Mouse (Mus musculus): ENCODE measurements around the gene Ccdc180. TPM values are rescaled to one million over a fixed set of nuclear protein-coding genes. Genes with fewer than 3 reads are reported as not detected.

Ccdc180 gene
- polyA plus RNA-seq, 1 experiment from 2014 or later = 0.43 TPM

GRCm38 (mm10) chr4:45869021-45869815 lies 20.9 kb upstream of the Ccdc180 start:
- Histone ChIP-seq H3K36me3 (no peaks in the 10 kb centered on the region), H3K4me1 (replicated peaks) (peaks cover 10% of the 10 kb centered on the region; the same call in 1 of the 2 replicates), H3K9ac (replicated peaks) (0 out of 2 replicates have a peak overlapping the region, but pooled peaks have one; percentile 28), H3K9me3 (no peaks in the 10 kb centered on the region), H3K4me3 (replicated peaks) (no peak overlapping the region), H3K27ac (no peak overlapping the region), H3K4me2 (replicated peaks) (peak overlapping the region; percentile 24), H3K27me3 (no peaks in the 10 kb centered on the region; the same call in 1 of the 2 replicates)
- 23% methylated on average over 24 of the region's 24 CpGs for WGBS
- ATAC-seq = no peak

- 80% methylated on average over 1 of the region's 2 CpGs for WGBS
- Histone ChIP-seq H3K27me3 (no peaks in the 10 kb centered on the region), H3K4me2 (replicated peaks) (no peak overlapping the region), H3K36me3 (no peaks in the 10 kb centered on the region), H3K9ac (replicated peaks) (no peak overlapping the region), H3K27ac (no peak overlapping the region), H3K4me1 (replicated peaks) (peaks cover 9% of the 10 kb centered on the region; the same call in 1 of the 2 replicates), H3K4me3 (replicated peaks) (no peak overlapping the region), H3K9me3 (no peaks in the 10 kb centered on the region)
- no peak for ATAC-seq
These were observed 18.0 kb upstream of the Ccdc180 start for GRCm38 (mm10) chr4:45872147-45872546.

GRCm38 (mm10) chr4:45878929-45879328 lies 11.2 kb upstream of the Ccdc180 start:
- H3K27ac ChIP-seq = no peak overlapping the region
- no peak overlapping the region for H3K9ac ChIP-seq (replicated peaks)
- ATAC-seq = no peak
- H3K4me2 ChIP-seq (replicated peaks) = no peak overlapping the region
- no peak overlapping the region for H3K4me3 ChIP-seq (replicated peaks)
- WGBS = 46% methylated on average over 5 of the region's 5 CpGs
- no peaks in the 10 kb centered on the region for H3K27me3 ChIP-seq
- H3K4me1 ChIP-seq (replicated peaks) = no peaks in the 10 kb centered on the region
- H3K9me3 ChIP-seq = no peaks in the 10 kb centered on the region
- H3K36me3 ChIP-seq = no peaks in the 10 kb centered on the region

DNA sequence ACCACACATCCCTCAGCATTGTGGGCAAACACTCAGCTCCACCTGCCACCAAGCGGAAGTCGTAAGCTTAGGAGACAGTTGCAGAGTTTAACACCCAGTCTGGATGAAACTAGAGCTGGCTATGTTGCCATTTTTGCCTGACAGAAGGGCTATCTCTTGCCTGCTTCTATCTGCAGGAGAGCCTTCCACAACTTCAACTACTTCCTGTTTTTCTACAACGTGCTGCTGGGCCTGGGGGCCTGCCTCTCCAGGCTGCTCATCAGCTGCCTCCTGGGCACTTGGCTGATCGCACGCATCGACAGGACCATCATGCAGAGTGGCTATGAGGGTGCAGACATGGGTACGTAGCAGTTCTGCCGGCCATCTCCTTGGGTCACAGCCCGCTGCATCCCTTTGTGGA lies 7.6 kb upstream of the Ccdc180 start:
- Histone ChIP-seq H3K27me3 (no peaks in the 10 kb centered on the region), H3K27ac (no peak overlapping the region), H3K4me2 (replicated peaks) (no peak overlapping the region), H3K9me3 (no peaks in the 10 kb centered on the region), H3K4me1 (replicated peaks) (no peaks in the 10 kb centered on the region), H3K4me3 (replicated peaks) (no peak overlapping the region), H3K36me3 (no peaks in the 10 kb centered on the region), H3K9ac (replicated peaks) (no peak overlapping the region)
- WGBS = 92% methylated on average over 9 of the region's 9 CpGs
- no peak for ATAC-seq

- Histone ChIP-seq H3K27me3 (no peaks in the 10 kb centered on the region), H3K4me2 (replicated peaks) (no peak overlapping the region), H3K9ac (replicated peaks) (no peak overlapping the region), H3K4me3 (replicated peaks) (no peak overlapping the region), H3K27ac (no peak overlapping the region), H3K36me3 (no peaks in the 10 kb centered on the region), H3K9me3 (no peaks in the 10 kb centered on the region), H3K4me1 (replicated peaks) (no peaks in the 10 kb centered on the region)
- WGBS = 94% methylated on average over 16 of the region's 16 CpGs
- no peak for ATAC-seq
These were observed 6.9 kb upstream of the Ccdc180 start for GRCm38 (mm10) chr4:45883250-45883649.

- WGBS = 55% methylated on average over 6 of the region's 6 CpGs
- Histone ChIP-seq H3K36me3 (no peaks in the 10 kb centered on the region), H3K4me1 (replicated peaks) (peaks cover 12% of the 10 kb centered on the region), H3K4me3 (replicated peaks) (no peak overlapping the region), H3K27me3 (no peaks in the 10 kb centered on the region), H3K9me3 (no peaks in the 10 kb centered on the region), H3K9ac (replicated peaks) (no peak overlapping the region), H3K27ac (no peak overlapping the region), H3K4me2 (replicated peaks) (no peak overlapping the region)
- no peak for ATAC-seq
These were observed 616 bp upstream of the Ccdc180 start for GRCm38 (mm10) chr4:45889487-45889886.

GRCm38 (mm10) chr4:45896425-45897081 lies 6.5 kb downstream of the Ccdc180 start:
- Histone ChIP-seq H3K9me3 (no peaks in the 10 kb centered on the region), H3K27me3 (peaks cover 5% of the 10 kb centered on the region; the same call in 1 of the 2 replicates), H3K4me1 (replicated peaks) (0 out of 2 replicates have a peak, but pooled peaks cover 6% of the 10 kb centered on the region), H3K4me3 (replicated peaks) (no peak overlapping the region), H3K4me2 (replicated peaks) (no peak overlapping the region), H3K36me3 (no peaks in the 10 kb centered on the region), H3K27ac (no peak overlapping the region), H3K9ac (replicated peaks) (no peak overlapping the region)
- no peak for ATAC-seq
- 13% methylated on average over 16 of the region's 16 CpGs for WGBS

DNA sequence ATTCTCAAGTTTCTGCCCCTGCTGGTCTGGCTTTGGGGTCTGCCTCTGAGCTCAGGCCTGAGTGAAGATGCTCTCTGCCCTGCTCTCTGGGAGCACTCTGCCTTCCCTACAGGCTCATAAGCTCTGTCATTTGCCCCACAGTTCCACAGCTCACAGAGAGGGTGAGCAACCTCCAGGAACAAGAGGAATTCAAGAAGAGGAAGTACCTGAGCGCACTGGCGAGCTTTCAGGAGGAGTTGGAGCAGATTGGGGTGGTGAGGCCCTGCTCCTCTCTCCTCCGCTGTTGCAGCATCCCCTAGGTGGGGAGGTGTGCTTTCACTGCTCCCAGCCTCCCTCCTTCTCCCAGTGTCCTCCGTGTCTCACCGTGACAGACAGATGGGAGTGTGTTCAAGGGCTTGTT lies 8.3 kb downstream of the Ccdc180 start:
- no peak overlapping the region for H3K9ac ChIP-seq (replicated peaks)
- ATAC-seq = no peak
- no peak overlapping the region for H3K4me2 ChIP-seq (replicated peaks)
- H3K36me3 ChIP-seq = no peaks in the 10 kb centered on the region
- 62% methylated on average over 5 of the region's 5 CpGs for whole genome bisulfite sequencing
- H3K4me1 ChIP-seq (replicated peaks) = 0 out of 2 replicates have a peak, but pooled peaks cover 6% of the 10 kb centered on the region
- no peak overlapping the region for H3K27ac ChIP-seq
- no peak overlapping the region for H3K4me3 ChIP-seq (replicated peaks)
- no peaks in the 10 kb centered on the region for H3K9me3 ChIP-seq
- H3K27me3 ChIP-seq = peaks cover 5% of the 10 kb centered on the region; the same call in 1 of the 2 replicates

- H3K4me1 ChIP-seq (replicated peaks) = no peaks in the 10 kb centered on the region
- no peaks in the 10 kb centered on the region for H3K27me3 ChIP-seq
- no peak overlapping the region for H3K27ac ChIP-seq
- H3K9ac ChIP-seq (replicated peaks) = no peak overlapping the region
- H3K4me2 ChIP-seq (replicated peaks) = no peak overlapping the region
- ATAC-seq = no peak
- H3K9me3 ChIP-seq = no peaks in the 10 kb centered on the region
- H3K36me3 ChIP-seq = no peaks in the 10 kb centered on the region
- H3K4me3 ChIP-seq (replicated peaks) = no peak overlapping the region
- 92% methylated on average over 13 of the region's 13 CpGs for WGBS
These were observed 19.2 kb downstream of the Ccdc180 start for GRCm38 (mm10) chr4:45909256-45909655.

DNA sequence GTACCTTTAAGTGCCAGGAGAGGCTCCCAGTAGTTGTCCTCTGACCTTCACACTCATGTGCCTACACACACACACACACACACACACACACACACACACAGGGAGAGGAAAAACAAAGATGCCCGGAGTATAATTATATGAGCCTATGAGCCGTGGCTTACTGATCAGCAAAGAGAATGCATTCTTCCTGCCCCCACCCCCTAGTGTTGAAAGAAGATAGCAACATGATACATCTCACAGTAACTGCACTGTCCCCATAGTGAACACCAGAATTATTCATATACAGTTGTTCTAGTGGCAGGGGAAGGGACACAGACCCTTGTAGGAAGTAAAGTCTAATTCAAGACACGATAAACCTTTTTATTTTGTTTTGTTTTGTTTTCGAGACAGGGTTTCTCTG lies 19.8 kb downstream of the Ccdc180 start:
- H3K4me1 ChIP-seq (replicated peaks) = no peaks in the 10 kb centered on the region
- WGBS = 82% methylated on average over 4 of the region's 4 CpGs
- H3K9me3 ChIP-seq = no peaks in the 10 kb centered on the region
- no peak overlapping the region for H3K4me2 ChIP-seq (replicated peaks)
- no peak for ATAC-seq
- H3K27ac ChIP-seq = no peak overlapping the region
- H3K4me3 ChIP-seq (replicated peaks) = no peak overlapping the region
- H3K27me3 ChIP-seq = no peaks in the 10 kb centered on the region
- H3K9ac ChIP-seq (replicated peaks) = no peak overlapping the region
- no peaks in the 10 kb centered on the region for H3K36me3 ChIP-seq

DNA sequence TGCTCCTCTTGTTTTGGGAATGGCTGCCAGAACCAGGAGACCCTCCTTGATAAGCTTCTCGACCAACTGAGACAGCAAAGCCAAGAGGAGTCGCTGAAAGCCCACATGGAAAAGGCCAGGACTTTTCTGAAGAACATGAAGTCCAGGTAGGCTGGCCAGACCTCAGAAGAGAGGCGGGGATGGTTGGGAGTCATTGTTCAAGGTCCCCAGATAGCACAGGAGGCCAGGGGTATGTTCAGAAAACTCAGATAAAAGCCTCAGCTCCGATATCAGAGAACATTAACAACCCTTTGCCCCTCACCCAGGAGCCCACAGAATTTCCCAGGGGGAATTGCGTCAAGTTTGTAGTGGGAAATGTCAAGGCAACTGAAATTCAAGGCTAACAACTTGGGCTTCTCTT lies 21.2 kb downstream of the Ccdc180 start:
- Histone ChIP-seq H3K4me1 (replicated peaks) (no peaks in the 10 kb centered on the region), H3K4me3 (replicated peaks) (no peak overlapping the region), H3K27ac (no peak overlapping the region), H3K36me3 (no peaks in the 10 kb centered on the region), H3K9me3 (no peaks in the 10 kb centered on the region), H3K4me2 (replicated peaks) (no peak overlapping the region), H3K9ac (replicated peaks) (no peak overlapping the region), H3K27me3 (no peaks in the 10 kb centered on the region)
- no peak for ATAC-seq
- WGBS = 82% methylated on average over 5 of the region's 5 CpGs

DNA sequence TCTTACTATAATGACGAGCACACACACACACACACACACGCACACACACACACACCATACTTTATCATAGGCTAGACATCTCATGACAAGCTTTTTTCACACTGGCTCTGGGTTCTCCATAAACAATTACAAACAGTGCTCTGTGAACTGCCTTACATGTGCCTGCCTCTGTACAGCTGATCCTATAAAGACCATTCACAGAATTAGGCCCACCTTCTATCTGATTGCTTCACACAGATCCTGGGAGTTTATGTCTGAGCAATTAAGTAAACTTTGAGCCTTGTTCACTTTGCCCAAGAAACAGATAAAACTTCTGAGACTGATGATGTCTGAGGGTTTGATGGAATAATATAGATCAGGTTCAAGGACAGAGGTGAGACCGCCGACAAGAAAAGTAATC lies 21.8 kb downstream of the Ccdc180 start:
- Histone ChIP-seq H3K27ac (no peak overlapping the region), H3K9ac (replicated peaks) (no peak overlapping the region), H3K4me1 (replicated peaks) (no peaks in the 10 kb centered on the region), H3K9me3 (no peaks in the 10 kb centered on the region), H3K4me3 (replicated peaks) (no peak overlapping the region), H3K27me3 (no peaks in the 10 kb centered on the region), H3K36me3 (no peaks in the 10 kb centered on the region), H3K4me2 (replicated peaks) (no peak overlapping the region)
- WGBS = 91% methylated on average over 4 of the region's 4 CpGs
- no peak for ATAC-seq

All from midbrain, embryonic 13.5 days (tissue).